Mouse (Mus musculus) 3134 (cell line): ENCODE measurements around the gene Pcp2.

Experiments used
- DNase-seq: peaks from one replicate; pipeline ENCODE4 v3.0.0-alpha.2; 2011; ENCODE audit warnings: low spot score; ENCODE audit not compliant: insufficient read length; ENCODE audit errors: extremely low read depth

Gene Pcp2

GRCm38 (mm10) chr8:3574546-3574945, 50.8 kb downstream of the Pcp2 start:
- no peak for DNase-seq
